Mouse (Mus musculus): ENCODE measurements around the gene Caprin2.

DNA sequence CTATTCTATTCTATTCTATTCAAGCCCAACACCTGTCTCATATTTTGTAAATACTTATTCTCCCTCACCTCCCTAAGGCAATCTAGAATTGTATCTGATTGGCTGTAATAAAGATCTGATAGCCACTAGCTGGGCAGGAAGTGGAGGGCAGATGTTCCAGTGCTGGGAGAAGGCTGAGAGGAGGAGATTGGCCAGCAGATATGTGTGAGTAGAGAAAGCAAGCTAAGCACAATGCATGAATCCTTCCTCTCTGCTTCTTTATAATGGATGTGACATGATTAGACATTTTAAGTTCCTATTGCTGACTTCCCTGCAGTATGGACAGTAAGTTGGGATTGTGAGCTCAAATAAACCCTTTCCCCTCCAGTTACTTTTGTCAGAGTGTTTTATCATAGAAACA, 57.6 kb downstream of the Caprin2 start:
- TF ChIP-seq POLR2A (IDR thresholded peaks at IDR 0.05; ENCODE audit: low read depth, low read length), result no peak
- no peak for TF ChIP-seq CTCF (IDR thresholded peaks at IDR 0.05; ENCODE audit: borderline replicate concordance, insufficient read depth, low read length)

Measured in embryonic fibroblast, embryonic 13.5 days (primary cell).